Mouse (Mus musculus) G1E-ER4 (cell line): Measurements from ENCODE around the gene Nacc1. TPM values are rescaled to one million over a fixed set of nuclear protein-coding genes. Genes with fewer than 3 reads are reported as not detected.

Source experiments
- GATA1 ChIP-seq: IDR thresholded peaks from one replicate; pipeline ENCODE4 v1.8.0; 2012; ENCODE audit warnings: low read length, inconsistent platforms
- polyA plus RNA-seq: library from polyadenylated mRNA; stranded (reverse); fragments of >175 nt; gene quantifications from 2 replicates; pipeline ENCODE4 v1.2.3, GENCODE M21; 2012

Gene Nacc1
- polyA plus RNA-seq, 1 experiment = 187 TPM

GRCm38 (mm10) chr8:84722530-84722849 lies 34.8 kb upstream of the Nacc1 start:
- no peak for TF ChIP-seq GATA1

DNA sequence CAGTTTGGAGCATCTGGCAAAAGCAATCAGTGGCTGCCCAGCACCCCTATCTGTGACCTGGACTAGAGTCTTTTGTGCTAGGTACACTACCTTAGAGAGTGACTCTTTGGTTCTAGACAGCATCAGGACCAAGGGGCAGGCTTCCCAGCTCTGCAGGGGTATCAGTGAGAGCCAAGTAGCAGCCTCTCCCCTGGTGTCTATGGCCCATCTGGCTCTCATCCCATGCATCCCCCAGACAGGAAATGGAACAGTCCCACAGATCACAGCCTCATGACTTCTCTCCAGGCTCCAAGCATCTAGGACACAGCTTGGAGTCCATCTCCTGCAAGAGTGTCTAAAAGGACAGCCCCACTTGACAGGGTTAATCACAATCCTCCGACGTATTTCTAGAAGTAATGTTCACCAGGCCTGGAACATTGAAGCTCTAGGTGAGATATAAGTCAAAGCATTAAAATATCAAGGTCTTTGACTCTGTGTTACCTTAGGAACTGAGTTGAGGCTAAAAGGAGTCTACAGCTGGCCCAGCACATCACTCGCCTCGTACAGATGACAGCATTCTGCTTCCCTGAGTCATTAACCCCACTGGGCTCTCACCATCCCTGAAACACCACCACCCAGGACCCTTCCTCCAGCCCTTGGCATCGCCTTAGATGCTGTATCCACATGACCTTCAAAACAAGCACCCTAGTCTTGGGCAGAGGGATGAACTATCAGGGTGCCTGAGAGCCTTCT lies 31.5 kb upstream of the Nacc1 start:
- TF ChIP-seq GATA1 = no peak

- no peak for TF ChIP-seq GATA1
Observed at GRCm38 (mm10) chr8:84718476-84718875, 30.8 kb upstream of the Nacc1 start.

- no peak for TF ChIP-seq GATA1
Observed at GRCm38 (mm10) chr8:84716790-84717189, 29.1 kb upstream of the Nacc1 start.

- no peak for TF ChIP-seq GATA1
Observed at GRCm38 (mm10) chr8:84715893-84716468, 28.3 kb upstream of the Nacc1 start.

DNA sequence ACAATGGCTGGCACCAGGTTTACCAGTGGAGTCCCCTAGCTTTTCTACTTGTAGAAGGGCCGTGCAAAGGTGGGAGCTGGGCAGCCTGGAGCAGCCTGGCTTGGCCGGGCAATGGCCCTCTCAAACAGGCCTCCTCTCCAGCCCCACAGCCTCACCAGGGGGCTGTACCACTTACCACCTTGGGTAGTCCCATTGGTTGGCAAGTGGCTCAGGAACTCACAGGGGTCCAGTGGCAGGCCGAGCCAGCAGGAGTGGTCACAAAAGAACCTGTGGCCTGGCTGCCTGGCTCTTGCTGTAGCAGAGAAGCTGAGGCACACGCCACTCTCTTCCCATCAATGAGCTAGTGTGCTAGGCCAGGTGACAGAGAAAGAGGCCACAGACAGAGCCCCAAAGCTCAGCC lies 26.5 kb upstream of the Nacc1 start:
- no peak for TF ChIP-seq GATA1

DNA sequence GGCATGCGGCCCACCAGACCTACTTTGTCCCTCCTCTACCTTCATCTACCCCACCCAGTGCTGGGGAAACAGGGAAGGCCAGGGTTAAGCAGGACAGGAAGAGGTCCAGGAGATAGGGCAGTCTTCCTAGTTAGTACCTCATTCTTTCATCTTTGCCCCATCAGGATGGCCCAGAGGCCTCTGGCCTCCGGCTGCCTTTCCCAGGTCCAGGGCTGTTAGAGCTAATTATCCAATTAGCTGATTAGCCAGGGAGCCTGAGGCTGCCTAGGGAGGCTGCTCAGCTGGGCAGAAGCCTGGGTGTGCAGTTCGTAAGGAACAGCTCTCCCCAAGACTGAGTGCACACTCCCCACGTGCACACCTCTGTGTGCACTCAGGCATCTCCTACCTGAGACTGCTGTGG lies 25.7 kb upstream of the Nacc1 start:
- no peak for TF ChIP-seq GATA1

GRCm38 (mm10) chr8:84712759-84713120 lies 25.1 kb upstream of the Nacc1 start:
- no peak for TF ChIP-seq GATA1

DNA sequence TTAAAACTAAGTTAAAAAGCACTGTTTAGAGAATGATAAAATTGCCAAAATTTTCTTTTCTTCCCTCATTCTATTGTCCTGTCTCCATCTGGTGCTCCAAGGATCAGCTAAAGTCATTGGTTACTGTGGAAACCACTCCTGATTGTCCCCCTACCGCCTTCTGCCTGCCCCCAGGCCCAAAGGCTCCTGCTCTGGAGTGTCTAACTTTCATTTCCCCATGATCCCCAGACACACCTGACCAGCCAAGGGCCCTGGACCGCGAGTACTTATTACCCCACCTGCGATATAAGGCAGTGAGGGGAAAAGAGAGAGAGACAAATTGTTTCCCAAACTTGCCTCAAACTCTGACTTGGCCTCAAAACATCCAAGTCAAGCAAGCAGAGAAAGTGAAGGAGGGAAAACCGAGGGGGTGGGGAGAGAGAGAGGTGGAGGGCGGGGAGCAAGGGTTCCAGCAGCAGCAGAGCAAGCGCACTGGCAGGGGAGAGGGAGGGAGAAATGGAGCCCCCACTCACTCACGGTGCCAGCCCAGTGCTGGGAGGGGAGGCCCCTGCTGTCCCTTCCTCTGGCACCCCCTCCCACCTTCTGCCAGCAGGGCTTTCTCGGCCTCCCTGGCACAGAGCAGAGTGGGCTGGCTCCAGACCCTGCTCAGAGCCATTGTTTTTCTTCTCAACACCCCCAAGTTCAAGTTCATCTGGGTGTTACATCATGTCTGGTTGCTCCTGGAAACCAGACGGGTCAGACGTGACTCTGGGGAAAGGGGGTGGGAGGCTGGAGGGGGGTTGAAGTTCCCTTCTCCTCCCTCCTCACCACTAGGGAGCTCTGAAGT lies 24.5 kb upstream of the Nacc1 start:
- TF ChIP-seq GATA1 = no peak

GRCm38 (mm10) chr8:84711312-84711711 lies 23.6 kb upstream of the Nacc1 start:
- TF ChIP-seq GATA1 = no peak

- TF ChIP-seq GATA1 = no peak
Observed at GRCm38 (mm10) chr8:84709931-84710330, 22.3 kb upstream of the Nacc1 start.

GRCm38 (mm10) chr8:84708774-84709475 lies 21.3 kb upstream of the Nacc1 start:
- TF ChIP-seq GATA1 = no peak

GRCm38 (mm10) chr8:84708071-84708541 lies 20.4 kb upstream of the Nacc1 start:
- TF ChIP-seq GATA1 = no peak

- TF ChIP-seq GATA1 = no peak
Observed at GRCm38 (mm10) chr8:84707267-84707883, 19.7 kb upstream of the Nacc1 start.

- TF ChIP-seq GATA1 = no peak
Observed at GRCm38 (mm10) chr8:84706610-84707266, 19.1 kb upstream of the Nacc1 start.
